Mouse (Mus musculus) C2C12 (cell line): ENCODE data around the gene Ush2a.

Experiments
- CTCF ChIP-seq: IDR thresholded peaks from one replicate; pipeline ENCODE4 v1.5.1; 2011; ENCODE audit not compliant: control insufficient read depth, insufficient read depth, insufficient read length
- FOSL1 ChIP-seq: IDR thresholded peaks from one replicate; pipeline ENCODE4 v1.8.0; 2011; ENCODE audit warnings: mild to moderate bottlenecking, low read length; ENCODE audit not compliant: poor library complexity, insufficient read depth, severe bottlenecking
- MAX ChIP-seq: IDR thresholded peaks from one replicate; pipeline ENCODE4 v1.6.1; 2011; ENCODE audit warnings: mild to moderate bottlenecking, control low read depth
- MYOD1 ChIP-seq: IDR thresholded peaks from one replicate; pipeline ENCODE4 v1.6.1; 2011; ENCODE audit warnings: low read depth; ENCODE audit not compliant: control insufficient read depth, insufficient read length

DNA sequence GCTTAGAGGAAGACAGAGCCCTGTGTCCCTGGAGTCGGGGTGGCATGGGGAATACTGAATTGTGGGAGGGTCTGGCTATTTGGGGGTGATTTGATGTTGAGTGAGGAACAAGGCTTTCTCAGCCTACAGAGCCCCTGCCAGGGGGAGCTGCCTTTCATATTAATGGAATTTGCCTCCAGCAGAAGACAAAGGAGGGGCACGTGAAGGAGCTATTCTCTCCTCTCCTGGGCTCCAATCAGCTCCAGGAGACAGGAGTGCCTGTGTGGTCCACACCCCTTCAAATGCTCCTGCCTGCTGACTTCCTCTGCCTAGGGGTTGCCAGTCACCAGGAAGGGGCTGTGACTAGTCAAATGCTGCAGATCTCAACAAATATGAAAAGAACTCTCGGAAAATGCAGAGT lies 398.5 kb downstream of the Ush2a start:
- TF ChIP-seq FOSL1 (no peak), CTCF (no peak), MYOD1 (no peak), MAX (no peak)
